Mouse (Mus musculus): Measurements from ENCODE around the gene Fgfr2.

GRCm38 (mm10) chr7:131670586-131670985, 1452.6 kb downstream of the Fgfr2 start:
- no peak for TF ChIP-seq CTCF (IDR thresholded peaks at IDR 0.05; ENCODE audit: control insufficient read depth, insufficient read depth, insufficient replicate concordance, low read depth, low read length)
- no peak for TF ChIP-seq POLR2A (IDR thresholded peaks at IDR 0.05; ENCODE audit: control insufficient read depth, low read depth, low read length)
